Mouse (Mus musculus) adrenal gland (tissue): ENCODE data around the gene Gdf15.

Experiments
- intact Hi-C: fragments of 180-260 bp; cut with DNase I; formaldehyde crosslinking; loops from one replicate; pipeline ENCODE4 v1.15.1; 2025

The Gdf15 gene

GRCm38 (mm10) chr8:70607898-70608748, 24.1 kb downstream of the Gdf15 start:
- intact Hi-C loops: no loop called here

DNA sequence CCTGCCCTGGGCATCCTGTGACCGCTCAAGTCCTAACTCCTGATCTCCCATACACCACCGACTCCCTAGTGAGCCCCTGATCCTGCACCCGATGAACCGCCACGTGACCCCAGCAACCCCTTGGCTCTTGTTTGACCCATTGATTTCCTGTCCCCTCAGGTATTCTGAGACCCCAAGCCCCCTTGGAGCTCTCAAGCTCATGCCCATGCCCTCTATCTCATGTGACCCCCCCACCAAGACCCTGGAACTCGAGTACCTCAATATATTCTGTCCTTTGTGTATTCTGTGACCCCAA, 24.7 kb downstream of the Gdf15 start:
- intact Hi-C loops: no loop called here

DNA sequence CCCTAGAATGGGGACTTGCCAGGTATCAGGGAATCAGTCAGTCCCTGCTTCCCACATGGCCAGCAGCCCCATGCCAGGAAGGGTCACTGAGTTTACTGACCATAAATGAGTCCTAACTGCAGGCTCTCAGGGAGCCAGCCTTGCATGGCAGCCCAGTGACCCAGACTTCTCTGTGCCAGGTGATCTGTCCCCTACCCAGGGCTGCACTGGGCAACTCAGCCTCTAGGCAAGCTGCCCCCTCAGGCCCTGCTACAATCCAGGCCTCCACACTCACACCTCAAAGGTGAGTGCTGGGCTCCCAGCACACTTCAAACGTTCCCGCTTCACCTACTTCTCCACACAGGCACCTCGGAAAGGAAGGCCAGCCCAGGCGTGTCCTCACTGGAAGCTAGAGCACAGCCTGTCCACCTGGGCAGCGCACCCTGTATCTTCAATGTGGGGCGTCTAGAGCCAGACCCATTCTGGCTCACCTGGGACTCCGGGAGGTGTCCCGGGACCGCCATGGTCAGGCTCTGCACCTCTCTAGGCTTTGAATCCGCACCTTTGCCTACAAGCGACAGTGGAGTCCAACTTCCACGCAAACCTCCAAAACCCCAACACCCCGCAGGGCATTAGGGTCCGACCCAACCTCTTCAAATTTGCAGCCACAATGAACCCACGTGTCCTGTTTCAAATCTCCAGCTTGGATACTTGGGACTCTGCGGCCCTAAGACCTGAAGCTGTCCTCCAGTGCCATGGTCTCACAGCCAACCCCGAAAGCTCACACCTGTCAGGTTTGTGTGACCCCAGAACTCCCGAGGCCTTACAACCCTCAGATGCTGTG, 25.3 kb downstream of the Gdf15 start:
- intact Hi-C loops: no loop called here

DNA sequence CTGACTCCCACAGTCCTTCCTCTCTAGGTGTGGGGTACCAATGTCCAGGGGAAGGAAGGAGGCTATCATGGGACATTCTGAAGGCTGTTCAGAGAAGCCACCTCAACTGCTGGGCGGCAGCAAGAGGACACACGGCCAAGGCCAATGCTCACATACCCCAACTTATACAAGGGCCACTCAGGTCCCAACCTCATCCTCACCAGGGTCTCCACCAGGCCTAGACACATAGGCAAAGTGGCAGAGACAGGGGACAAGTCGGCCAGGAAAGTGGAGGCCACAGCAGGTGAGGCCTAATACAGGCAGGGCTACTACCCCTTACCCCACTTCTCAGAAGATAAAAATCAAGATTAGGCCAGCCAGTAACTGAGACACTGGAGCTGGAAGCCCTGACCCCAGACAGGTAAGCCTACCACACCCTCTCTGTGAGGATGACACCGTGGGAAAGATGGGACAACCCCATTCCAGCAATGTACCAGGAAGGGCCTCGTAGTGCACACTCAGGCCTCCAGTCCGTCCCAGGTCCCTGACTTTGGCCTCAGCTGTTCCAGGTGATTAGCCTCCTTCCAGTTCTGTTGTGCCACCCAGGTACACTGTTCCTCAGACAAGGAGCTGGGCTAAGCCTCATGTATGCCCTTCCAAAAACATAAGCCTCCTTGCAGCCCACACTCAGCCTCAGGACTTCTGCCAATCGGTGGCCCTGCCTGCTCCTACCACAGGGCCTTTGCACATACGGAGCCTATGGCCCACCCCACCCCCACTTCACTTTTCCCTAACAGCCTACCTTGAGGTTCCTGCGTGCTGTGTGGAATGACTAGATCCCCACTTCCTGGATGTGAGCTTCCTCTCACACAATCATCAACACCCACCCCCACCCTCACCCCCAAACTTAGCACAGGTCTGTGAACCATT, 26.1 kb downstream of the Gdf15 start:
- intact Hi-C loops: no loop called here

DNA sequence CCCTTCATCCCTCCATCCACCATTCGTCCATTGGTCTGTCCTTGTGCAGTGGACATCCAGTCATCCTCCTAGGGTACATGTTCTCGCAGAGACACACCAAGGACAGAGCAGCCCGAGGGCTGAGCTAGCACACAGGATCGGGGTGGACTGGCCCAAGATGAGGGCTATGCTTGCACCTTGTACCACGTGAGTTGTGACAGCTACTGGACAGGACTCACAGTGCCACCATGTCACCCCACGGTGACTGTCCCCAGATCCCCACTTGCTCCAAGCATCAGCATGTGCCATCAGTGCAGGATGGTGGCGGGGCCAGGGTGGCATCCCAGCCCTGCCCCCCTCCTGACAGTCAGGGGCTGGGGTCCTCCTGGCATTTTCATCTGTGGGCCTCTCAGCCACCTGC, 27.7 kb downstream of the Gdf15 start:
- intact Hi-C loops: no loop called here

GRCm38 (mm10) chr8:70602139-70602811, 30.0 kb downstream of the Gdf15 start:
- intact Hi-C loops: no loop called here

DNA sequence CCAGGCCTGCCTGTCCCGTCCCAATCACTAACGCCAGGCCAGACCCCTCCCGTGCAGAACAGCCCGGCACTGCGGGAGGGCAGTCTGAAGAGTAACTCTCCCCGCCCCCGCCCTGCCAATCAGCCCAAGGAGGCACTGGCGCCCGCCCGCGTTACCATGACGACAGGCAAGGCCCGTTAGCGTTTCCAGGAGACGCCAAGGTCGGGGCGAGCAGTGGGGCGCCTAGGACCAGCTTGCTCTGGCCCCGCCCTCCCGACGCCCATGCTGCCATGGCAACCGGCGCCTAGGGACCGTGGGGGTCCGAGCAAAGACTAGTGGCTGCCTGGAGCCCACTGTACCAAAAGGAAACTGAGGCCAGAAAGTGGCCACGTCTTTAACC, 31.0 kb downstream of the Gdf15 start:
- intact Hi-C loops: no loop called here

- intact Hi-C loops: no loop called here
Observed at GRCm38 (mm10) chr8:70600473-70601270, 31.6 kb downstream of the Gdf15 start.

DNA sequence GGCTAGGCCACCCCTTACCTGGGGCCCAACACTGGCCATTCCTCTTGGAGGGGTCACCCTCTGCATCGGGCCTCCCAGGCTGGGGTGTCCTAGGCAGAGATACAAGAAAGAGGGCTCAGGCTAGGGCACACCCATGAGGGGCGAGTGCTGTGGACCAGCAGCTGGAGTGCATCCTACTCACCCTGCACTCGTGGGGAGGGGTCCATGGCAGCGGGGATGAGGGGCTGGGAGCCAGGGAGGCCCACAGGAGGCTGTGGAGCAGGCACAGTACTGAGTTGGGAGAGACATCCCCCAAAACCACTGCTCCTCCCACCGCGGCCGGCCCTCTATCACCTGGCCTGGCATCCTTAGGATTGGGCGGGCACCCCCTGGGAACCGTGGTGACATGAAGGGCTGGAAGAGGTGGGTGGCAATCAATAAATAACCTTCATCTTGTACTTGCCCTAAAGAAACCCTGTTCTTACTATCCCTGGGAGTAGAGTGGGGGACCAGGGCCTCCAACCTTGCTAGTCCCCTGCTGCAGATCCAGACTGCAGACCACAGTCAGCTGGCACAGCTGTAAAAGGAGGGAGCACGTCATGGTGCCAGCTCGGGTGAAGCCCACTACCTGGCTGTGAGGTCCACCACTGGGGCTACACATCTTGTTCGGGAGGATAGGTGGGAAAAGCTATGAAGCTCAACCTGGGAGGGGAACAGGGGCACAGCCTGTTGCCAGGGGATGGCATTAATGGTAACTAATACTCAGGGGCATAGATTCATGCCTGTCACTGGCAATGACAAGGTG, 32.6 kb downstream of the Gdf15 start:
- intact Hi-C loops: no loop called here

DNA sequence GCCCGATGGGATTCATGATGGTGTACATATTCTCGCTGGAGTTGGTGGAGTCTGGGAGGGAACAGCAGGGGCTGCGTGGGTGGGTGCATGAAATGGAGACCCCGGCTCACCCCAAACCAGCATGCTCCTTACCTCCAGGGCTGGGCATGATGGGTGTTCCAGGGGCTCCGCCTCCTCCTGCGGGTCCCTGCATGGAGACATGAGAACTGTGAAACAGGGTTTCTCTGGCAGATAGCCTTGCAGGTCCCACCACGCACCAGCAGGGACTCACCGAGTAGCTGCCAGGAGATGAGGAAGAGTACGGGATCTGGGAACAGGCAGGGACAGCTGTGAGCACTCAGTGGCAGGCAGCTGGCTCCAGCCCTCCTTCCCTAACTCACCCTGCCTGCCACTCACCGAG, 33.5 kb downstream of the Gdf15 start:
- intact Hi-C loops: no loop called here

GRCm38 (mm10) chr8:70598283-70598682, 34.0 kb downstream of the Gdf15 start:
- intact Hi-C loops: no loop called here

DNA sequence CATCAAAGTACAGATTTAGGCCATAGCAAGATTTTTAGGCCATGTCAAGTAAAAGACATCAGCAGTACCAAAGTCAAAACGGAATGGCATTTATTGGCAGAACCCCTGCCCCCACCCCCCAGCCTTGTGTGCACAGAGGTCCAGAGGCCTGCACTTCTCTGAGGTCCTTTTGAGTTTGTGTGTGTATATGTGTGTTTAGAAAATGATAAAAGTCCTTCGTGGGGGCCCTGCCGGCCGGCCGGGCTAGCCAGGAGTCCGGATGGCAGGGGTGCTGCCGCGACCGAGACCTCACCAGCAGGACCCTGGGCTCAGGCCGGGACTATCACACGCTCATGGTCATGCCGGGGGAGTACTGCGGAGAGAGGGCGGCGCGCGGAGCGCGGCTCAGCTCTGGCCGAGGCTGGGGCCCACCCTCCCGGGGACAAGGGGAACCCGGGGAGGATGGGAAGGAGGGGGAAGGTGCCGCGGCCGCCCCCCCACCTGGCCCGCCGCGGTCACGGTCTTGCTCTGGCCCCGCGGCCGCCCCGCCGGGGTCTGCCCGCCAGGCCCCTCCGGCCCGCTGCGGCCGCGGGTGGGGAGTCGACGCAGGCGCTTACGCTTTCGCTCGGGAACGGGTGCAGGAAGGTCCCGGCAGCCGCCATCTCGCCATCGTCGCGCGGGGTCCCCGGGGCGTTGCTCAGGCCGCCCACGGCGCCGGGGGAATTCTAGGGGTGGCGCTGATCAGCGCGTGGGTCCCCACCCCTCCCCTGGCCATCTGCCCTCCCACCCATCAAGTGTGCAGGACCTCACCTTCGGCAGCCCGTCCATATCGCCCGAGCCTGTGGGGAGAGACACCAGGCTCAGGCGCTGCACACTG, 34.6 kb downstream of the Gdf15 start:
- intact Hi-C loops: no loop called here

GRCm38 (mm10) chr8:70596775-70597416, 35.4 kb downstream of the Gdf15 start:
- intact Hi-C loops: no loop called here

- intact Hi-C loops: no loop called here
Observed at GRCm38 (mm10) chr8:70596216-70596615, 36.0 kb downstream of the Gdf15 start.

GRCm38 (mm10) chr8:70595811-70596210, 36.4 kb downstream of the Gdf15 start:
- intact Hi-C loops: no loop called here

DNA sequence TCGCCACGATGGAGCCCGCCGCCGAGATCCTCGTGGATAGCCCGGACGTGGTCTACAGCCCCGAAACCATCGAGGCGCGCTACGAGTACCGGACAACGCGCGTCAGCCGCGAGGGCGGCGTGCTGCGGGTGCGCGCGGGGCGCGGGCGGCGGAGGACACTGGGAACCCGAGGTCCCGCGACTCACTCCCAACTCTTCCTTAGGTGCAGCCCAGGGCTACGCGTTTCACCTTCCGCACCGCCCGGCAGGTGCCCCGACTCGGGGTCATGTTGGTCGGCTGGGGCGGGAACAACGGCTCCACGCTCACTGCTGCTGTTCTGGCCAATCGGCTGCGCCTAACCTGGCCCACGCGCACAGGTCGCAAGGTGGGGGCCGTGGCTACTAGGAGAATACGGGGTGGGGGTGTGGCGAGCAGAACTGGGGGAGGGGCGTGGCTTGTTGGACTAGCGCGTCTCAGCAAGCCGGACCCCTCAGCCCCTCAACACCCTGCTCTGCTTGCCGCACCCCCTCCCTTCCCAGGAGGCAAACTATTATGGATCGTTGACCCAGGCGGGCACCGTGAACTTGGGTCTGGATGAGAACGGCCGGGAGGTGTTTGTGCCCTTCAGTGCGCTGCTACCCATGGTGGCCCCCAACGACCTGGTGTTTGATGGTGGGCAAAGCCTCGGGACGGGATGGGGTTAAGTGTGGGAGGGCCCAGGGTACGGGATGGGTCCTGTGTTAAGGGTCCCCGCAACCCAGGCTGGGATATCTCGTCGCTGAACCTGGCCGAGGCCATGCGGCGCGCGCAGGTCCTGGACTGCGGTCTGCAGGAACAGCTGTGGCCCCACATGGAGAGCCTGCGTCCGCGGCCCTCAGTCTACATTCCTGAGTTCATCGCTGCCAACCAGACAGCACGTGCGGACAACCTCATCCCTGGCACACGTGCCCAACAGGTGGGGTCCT, 37.4 kb downstream of the Gdf15 start:
- intact Hi-C loops: no loop called here
